Mouse (Mus musculus) c-Kit-negative CD71-positive TER-119-positive erythroid progenitor cells, embryonic 14.5 days (primary cell): ENCODE data around the gene Rnf213.
A peak's percentile ranks its signal among the peaks of the same experiment; 100 is the strongest.

Experiments
- DNase-seq: peaks from one replicate; pipeline ENCODE4 v3.0.0-alpha.2; 2013; ENCODE audit warnings: low read depth, low spot score

Rnf213 gene

GRCm38 (mm10) chr11:119514967-119515636 lies 122.2 kb downstream of the Rnf213 start:
- no peak for DNase-seq

DNA sequence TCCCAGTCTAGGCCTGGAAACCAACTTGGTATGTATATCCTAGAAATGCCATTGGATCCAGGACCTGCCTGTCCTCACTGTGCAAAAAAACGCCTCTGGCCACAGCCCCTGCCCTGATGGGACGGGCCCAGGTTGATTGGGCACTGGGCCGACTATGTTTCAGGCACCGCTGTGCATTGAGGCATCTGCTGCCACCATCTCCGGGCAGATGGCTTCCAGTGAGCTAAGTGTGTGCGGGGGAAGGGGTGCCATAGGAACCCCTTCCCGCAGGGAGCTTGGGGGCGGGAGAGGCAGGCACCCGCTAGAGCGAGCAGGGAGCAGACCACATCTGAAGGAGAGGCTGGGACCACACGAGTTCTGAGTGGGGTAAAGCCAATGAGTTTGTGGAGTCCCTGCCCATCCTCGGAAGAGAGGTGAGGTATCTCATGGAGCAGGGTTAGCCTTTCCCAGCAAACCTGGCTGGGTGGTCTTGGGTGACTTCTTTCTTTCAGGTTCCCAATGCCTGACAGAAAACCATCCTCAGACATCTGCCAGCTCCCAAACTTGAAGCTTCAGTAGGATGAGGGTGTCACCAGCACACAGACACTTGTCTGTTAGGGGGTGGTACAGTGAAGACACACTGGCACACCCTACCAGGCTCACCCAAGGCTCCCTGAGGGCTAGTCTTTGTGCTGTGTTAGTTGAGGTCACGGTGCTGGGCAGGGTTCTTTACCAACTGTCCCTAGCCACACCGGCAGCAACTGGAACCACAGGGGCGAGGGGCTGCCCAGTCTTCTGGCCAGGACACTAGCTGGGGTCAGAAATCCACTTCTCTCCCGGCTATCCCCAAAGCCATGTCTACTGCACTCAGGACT lies 123.2 kb downstream of the Rnf213 start:
- DNase-seq, result no peak

GRCm38 (mm10) chr11:119516677-119517361 lies 123.9 kb downstream of the Rnf213 start:
- no peak for DNase-seq

- no peak for DNase-seq
These were observed 126.5 kb downstream of the Rnf213 start for GRCm38 (mm10) chr11:119519387-119519786.

DNA sequence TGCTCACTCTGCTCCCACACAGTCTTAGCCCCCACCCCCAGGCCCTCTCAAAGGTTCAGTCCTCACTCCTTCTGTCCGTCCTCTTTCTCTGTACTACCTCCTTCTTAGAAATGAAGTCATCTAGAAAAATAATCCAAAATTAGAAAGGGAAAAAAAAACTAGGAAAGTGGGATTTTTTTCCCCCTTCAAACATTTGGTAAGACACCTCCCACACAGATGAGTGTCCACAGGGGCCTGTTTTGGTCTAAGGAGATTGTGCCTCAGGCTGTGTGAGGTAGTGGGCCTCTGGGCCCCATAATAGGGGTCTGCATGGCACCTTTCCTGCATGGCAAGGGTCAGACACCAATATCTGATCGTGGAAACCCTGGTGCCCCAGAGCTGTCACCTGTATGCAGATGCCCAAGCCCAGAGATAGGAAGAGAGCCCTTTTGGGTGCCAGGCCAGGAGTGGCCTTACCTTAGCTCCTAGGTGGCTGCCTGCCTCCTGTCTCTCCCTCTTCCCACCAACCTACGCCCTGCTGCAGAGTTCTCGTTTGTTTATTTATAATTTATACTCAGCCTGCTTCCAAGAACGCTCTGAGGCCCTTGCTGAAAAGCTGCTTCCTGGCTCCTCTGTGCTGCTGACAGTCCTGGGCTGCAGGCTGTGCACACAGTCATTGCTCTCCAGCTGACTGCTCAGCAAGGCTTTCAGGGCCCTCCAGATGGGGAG lies 127.3 kb downstream of the Rnf213 start:
- no peak for DNase-seq

DNA sequence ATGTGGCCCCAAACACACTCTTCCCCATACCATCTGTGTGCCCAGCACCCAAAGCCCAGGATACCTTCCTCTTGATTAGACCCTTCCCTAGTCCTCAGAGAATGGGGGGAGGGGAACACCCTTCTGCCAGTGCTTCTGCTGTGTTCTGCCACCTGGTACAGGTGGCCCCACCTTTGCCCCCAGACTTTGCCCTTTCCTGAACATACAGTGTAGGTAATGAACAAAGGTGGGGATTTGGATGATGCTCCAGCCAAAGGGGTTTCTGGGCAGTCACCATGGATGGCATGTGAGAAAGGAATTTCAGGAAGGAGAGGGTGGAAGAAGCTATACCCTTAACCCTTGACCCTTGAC lies 127.8 kb downstream of the Rnf213 start:
- DNase-seq, result no peak

GRCm38 (mm10) chr11:119521920-119522710 lies 129.2 kb downstream of the Rnf213 start:
- DNase-seq, result no peak

DNA sequence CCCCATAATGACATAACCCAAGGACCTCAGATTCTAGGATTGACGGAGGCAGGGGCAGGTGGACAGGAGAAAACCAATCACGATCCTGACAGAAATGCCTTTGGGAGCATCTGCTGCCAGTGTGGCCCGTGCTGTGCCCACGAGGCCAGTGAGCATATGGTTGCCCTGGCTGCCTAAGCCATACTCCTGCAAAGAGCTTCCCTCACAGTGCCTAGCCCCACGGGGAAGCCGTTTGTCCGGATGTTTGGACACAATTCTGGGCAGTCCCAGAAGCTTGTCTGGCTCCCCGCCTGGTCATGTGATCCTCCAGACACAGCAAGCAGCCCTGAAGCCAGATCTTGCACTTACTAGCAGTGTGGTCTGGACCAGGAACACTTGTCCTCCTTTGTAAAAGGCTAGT lies 129.9 kb downstream of the Rnf213 start:
- DNase-seq, result no peak

- DNase-seq, result no peak
These were observed 130.5 kb downstream of the Rnf213 start for GRCm38 (mm10) chr11:119523392-119523791.

DNA sequence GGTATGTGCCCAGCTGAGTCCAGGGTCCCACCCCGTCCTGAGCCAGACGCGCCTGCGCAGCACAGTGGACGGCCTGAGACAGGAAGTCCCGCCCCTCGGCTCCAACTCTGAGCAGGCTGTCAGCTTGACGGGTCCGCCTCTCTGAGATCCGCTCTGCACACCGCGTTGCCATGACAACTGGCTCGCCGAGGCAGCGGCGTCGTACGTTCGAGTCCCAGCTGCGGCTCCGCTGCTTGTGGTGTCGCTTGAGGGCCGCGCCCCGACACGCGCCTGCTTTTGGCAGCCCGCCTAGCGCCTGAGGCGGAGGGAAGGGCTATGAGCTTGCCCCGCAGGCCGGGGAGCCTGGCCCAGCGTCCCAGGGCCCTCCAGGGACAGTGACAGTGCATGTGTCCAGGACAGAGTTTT lies 131.6 kb downstream of the Rnf213 start:
- peak; percentile 13 for DNase-seq

GRCm38 (mm10) chr11:119526068-119526966 lies 133.4 kb downstream of the Rnf213 start:
- no peak for DNase-seq

DNA sequence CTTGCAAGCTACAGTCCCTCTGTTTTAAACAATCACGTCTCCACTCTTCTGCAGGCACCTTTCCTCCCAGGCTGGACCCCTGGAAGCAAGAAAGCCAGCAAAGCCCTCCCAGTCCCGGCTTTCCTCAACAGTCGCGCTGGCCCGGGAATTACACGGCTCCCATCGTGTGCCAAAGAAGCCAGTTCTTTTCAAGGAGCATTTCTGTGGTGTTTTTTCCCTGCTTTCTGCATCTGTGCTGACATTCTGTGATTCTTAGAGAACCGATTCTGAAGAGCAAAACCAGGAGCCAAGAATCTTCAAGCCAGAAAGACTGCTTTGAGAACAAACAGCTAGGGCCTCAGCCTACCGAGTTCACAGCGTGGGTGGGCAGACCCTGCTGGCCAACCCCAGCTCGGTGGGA lies 136.0 kb downstream of the Rnf213 start:
- no peak for DNase-seq

GRCm38 (mm10) chr11:119532460-119532859 lies 139.6 kb downstream of the Rnf213 start:
- DNase-seq, result no peak

DNA sequence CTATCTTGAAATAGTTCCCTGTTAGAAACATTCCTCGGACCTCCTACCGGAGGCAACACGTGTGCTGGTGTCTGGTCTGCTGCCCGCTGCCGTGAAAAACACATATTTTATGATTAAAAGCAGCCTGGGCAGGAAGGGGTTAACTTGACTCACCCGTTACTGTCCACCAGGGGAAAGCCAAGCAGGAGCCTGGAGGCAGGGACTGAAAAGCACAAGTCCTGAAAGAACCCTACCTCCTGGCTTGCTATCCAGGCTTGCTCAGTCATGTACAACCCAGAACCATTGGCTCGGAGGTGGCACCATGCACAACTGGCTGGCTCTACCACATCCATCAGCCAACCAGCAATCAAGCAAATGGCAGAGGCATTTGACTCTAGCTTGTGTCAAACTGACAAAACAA lies 140.8 kb downstream of the Rnf213 start:
- no peak for DNase-seq
